Mouse (Mus musculus) megakaryocyte, embryonic 14.5 days (primary cell): ENCODE data around the gene Shisa5. TPM values are rescaled to one million over a fixed set of nuclear protein-coding genes. Genes with fewer than 3 reads are reported as not detected.
A peak's percentile ranks its signal among the peaks of the same experiment; 100 is the strongest.

Experiments
- H3K27me3 ChIP-seq: replicated peaks from 2 replicates; pipeline ENCODE3; 2012; ENCODE audit warnings: inconsistent platforms
- H3K36me3 ChIP-seq: replicated peaks from 2 replicates; pipeline ENCODE3; 2012; ENCODE audit warnings: low read length, inconsistent platforms, mixed read lengths
- H3K4me1 ChIP-seq: 2 replicates; pipeline ENCODE4 v1.6.1; 2012; ENCODE audit warnings: inconsistent platforms
- H3K4me3 ChIP-seq: replicated peaks from 2 replicates; pipeline ENCODE3; 2012; ENCODE audit warnings: moderate library complexity, mild to moderate bottlenecking, inconsistent platforms
- H3K9me3 ChIP-seq: 2 replicates; pipeline ENCODE4 v1.6.1; 2012; ENCODE audit warnings: inconsistent platforms
- FLI1 ChIP-seq: IDR thresholded peaks from 2 replicates; pipeline ENCODE4 v1.6.1; 2012; ENCODE audit warnings: low read length, inconsistent platforms, mixed read lengths
- GATA1 ChIP-seq: IDR thresholded peaks from 3 replicates; pipeline ENCODE4 v1.6.1; 2012; ENCODE audit warnings: mixed read lengths, low read length, inconsistent platforms, borderline replicate concordance
- polyA plus RNA-seq: library from polyadenylated mRNA; stranded (reverse); fragments of >175 nt; gene quantifications from 2 replicates; pipeline ENCODE4 v1.2.3, GENCODE M21; 2012; ENCODE audit warnings: low replicate concordance; ENCODE audit not compliant: insufficient read depth

Gene Shisa5
- polyA plus RNA-seq, 1 experiment: 575 TPM

DNA sequence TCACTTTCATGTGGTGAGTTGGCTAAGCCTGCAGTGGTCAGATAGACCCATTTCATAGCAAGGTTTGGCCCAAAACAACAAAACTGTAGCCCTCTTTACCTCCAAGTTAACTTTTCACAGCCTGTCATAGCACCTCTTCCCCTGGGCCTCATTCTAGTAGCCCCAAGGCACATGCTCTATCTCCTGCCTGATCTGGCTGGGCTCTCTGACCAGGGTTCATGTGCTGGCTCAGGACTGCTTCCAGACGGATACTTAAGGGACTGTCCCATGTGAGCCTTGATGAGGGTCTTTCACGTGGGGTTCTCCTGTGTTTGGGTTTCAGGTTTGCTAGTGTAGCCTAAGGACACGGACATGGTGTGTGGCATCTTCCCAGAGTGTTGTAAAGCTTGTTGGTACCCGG, 1.3 kb downstream of the Shisa5 start:
- H3K36me3 ChIP-seq: peaks cover 16% of the 10 kb centered on the region
- peaks cover 3% of the 10 kb centered on the region for H3K27me3 ChIP-seq
- peak overlapping the region; percentile 97 for H3K4me3 ChIP-seq
- peaks cover 40% of the 10 kb centered on the region for H3K4me1 ChIP-seq
- TF ChIP-seq FLI1 (no peak), GATA1 (no peak)
- no peaks in the 10 kb centered on the region for H3K9me3 ChIP-seq

DNA sequence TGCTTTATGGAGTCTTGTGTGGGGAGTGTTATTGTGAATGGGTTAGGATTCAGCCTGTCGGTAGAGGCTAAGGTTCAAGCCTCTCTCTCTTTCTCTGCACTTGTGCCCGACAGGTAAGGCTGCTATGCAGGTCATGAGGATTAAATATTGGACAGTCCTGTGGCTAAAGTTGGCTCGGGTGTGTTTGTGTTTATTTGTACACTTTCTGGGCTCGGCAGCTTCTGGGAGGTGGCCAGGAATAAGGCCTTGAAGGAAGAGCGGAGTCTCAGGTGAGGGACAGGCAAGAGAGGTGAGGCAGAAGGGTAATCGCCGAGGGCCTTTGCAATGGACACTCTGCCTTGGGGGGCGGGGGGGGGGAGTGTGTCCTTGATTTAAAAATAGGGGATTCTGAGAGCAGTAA, 1.9 kb downstream of the Shisa5 start:
- peaks cover 16% of the 10 kb centered on the region for H3K36me3 ChIP-seq

DNA sequence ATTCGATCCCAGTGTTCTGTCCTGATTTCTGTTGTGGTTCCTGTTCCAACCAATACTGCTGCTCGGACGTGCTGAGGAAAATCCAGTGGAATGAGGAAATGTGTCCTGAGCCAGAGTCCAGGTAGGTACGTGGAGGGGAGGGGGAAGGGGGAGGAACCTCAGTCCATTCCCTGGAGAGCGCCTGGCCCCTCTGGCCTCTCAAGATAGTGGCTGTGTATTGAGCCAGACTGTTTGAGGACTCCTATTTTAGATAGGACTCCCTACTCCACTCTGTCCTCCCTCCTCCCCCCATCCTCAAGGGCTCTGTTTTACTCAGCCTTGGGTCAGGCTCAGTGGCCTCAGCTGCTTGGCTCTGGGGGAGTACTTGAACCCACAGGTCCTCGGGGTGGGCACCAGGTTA, 2.5 kb downstream of the Shisa5 start:
- H3K4me1 ChIP-seq: peaks cover 40% of the 10 kb centered on the region
- H3K9me3 ChIP-seq: no peaks in the 10 kb centered on the region
- TF ChIP-seq GATA1: no peak
- no peak for TF ChIP-seq FLI1
- H3K27me3 ChIP-seq: peaks cover 3% of the 10 kb centered on the region
- peak overlapping the region; percentile 69 for H3K4me3 ChIP-seq
- peaks cover 16% of the 10 kb centered on the region for H3K36me3 ChIP-seq

More for the DNA sequence above, 1.9 kb downstream of the Shisa5 start:
- peaks cover 3% of the 10 kb centered on the region for H3K27me3 ChIP-seq
- peak overlapping the region; percentile 97 for H3K4me3 ChIP-seq
- peaks cover 40% of the 10 kb centered on the region for H3K4me1 ChIP-seq
- no peak for TF ChIP-seq GATA1
- TF ChIP-seq FLI1: no peak
- H3K9me3 ChIP-seq: no peaks in the 10 kb centered on the region

DNA sequence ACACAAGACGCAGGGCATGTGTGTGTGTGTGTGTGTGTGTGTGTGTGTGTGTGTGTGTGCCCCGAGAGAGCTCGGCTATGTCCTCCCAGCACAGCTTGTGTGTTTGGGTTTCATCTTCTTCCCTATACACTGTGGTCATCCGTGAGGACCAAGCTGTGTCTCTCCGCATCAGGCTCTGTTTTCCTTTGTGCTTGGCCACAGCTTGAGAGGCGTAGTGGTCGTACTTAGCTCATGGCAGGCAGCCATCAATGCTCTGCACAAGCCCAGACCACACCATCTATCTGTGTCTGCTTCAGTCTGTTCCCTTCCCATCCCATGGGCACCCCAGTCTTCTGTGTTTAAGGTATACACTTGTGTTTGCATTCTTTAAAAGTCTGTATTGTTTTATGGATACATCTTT, 3.0 kb downstream of the Shisa5 start:
- peak overlapping the region; percentile 47 for H3K4me3 ChIP-seq
- H3K36me3 ChIP-seq: peaks cover 17% of the 10 kb centered on the region
- TF ChIP-seq GATA1 (no peak), FLI1 (no peak)
- H3K27me3 ChIP-seq: peaks cover 3% of the 10 kb centered on the region
- no peaks in the 10 kb centered on the region for H3K9me3 ChIP-seq
- H3K4me1 ChIP-seq: peaks cover 42% of the 10 kb centered on the region

DNA sequence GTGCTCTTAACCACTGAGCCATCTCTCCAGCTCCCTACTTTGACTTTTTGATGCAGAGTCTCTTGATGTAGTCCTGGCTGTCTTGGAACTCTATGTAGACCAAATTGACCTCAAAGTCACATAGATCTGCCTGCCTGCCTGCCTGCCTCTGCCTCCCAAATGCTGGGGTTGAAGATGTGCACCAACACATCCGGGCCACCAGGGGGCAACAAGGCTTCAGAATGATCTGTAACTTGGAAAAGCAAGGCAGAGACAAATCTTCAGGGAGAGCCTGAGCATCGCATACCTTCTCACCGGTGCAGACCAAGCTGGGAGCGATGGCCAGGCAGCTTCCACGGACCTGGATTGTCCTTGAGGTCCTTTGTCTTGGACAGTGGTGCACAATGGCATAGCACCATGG, 7.9 kb downstream of the Shisa5 start:
- Histone ChIP-seq H3K4me1 (peaks cover 38% of the 10 kb centered on the region), H3K4me3 (no peak overlapping the region), H3K9me3 (no peaks in the 10 kb centered on the region), H3K27me3 (no peaks in the 10 kb centered on the region), H3K36me3 (peaks cover 38% of the 10 kb centered on the region)
- no peak for TF ChIP-seq GATA1
- TF ChIP-seq FLI1: no peak

DNA sequence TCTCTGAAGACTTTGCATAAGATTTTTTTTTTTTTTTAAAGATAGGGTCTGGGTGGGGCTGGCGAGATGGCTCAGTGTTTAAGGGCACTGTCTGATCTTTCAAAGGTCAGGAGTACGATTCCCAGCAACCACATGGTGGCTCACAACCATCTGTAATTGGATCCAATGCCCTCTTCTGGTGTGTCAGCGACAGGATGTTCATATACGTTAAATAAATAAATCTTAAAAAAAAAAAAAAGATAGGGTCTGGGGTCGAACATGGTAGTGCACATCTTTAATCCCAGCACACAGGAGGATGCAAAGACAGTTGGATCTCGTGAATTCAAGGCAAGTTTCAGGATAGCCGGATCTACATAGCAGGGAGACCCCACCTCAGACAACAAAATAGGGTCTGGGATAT, 11.0 kb downstream of the Shisa5 start:
- no peak for TF ChIP-seq FLI1
- TF ChIP-seq GATA1: no peak
- peaks cover 52% of the 10 kb centered on the region for H3K36me3 ChIP-seq
- H3K4me3 ChIP-seq: peak overlapping the region; percentile 87
- no peaks in the 10 kb centered on the region for H3K9me3 ChIP-seq
- H3K27me3 ChIP-seq: no peaks in the 10 kb centered on the region
- peaks cover 65% of the 10 kb centered on the region for H3K4me1 ChIP-seq

DNA sequence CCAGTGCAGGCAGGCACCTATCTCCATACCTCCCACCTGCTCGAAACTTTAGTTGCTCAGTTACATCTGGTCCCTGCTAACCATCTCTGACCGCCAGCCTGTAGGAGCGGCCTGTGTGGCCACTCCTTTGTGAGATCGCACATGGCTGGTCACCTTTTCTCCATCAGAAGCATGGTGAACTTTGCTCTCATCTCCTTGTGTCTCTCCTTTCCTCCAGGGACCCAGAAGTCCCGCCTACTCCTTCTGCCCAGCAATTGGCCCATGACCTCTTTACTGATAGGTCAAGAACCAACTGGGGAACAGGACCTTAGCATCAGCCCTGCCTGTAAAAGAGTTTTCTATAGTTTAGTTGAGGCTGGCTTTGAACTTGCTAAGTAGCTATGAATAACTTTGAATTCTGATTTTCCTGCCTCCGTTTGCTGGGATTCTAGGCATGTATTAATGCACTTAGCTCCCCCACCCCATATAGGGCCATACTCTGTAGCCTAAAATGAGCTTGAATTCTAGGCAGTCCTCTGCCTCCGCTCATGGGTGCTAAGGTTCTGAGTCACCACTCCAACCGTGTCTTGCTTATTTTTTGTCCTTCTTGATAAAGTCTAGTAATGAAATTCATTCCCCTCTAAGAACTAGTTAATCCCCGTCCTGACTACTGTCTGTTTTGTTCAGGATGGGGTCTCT, 11.8 kb downstream of the Shisa5 start:
- peaks cover 73% of the 10 kb centered on the region for H3K4me1 ChIP-seq
- TF ChIP-seq FLI1 (no peak), GATA1 (no peak)
- peak overlapping the region; percentile 87 for H3K4me3 ChIP-seq
- H3K9me3 ChIP-seq: no peaks in the 10 kb centered on the region
- H3K36me3 ChIP-seq: peaks cover 50% of the 10 kb centered on the region
- no peaks in the 10 kb centered on the region for H3K27me3 ChIP-seq

DNA sequence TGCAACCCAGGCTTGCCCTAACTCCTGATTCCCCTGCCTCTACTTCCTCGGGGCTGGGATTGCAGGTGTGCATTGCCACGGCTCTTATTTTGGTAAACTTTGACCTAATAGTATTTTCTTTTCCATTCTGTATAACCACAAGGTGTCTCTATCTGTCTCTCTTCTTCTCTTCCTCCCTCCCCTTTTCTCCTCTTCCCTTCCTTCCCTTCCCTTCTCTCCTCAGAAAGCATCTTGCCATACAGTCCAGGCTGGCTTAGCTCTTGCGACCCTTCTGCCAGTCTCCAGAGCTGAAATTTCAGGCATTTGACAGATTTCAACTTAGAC, 12.3 kb downstream of the Shisa5 start:
- Histone ChIP-seq H3K4me1 (peaks cover 78% of the 10 kb centered on the region), H3K27me3 (no peaks in the 10 kb centered on the region), H3K36me3 (peaks cover 54% of the 10 kb centered on the region), H3K9me3 (no peaks in the 10 kb centered on the region), H3K4me3 (no peak overlapping the region)
- TF ChIP-seq GATA1: no peak
- no peak for TF ChIP-seq FLI1

DNA sequence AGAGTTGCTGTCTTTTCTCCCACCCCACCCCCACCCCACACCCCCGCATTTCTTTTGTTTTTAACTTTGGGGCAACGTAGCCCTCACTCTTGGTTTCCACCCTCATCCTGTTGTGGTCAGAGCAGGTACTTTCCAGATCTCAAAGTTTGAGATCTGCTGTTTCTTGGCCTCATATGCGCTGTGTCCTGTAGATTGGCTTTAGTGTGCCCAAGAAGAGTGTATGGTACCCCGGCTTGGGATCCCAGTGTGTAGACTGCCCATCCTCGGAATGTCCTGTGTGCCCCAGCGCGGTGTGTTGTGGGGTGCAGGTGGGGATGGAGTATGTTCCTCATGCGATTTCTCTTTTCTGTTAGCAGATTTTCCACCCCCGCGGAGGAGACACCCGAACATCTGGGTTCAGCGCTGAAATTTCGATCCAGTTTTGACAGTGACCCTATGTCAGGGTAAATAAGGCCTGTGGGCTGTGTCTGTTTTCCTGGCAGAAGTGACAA, 12.7 kb downstream of the Shisa5 start:
- H3K27me3 ChIP-seq: no peaks in the 10 kb centered on the region
- H3K9me3 ChIP-seq: no peaks in the 10 kb centered on the region
- H3K4me3 ChIP-seq: peak overlapping the region; percentile 70
- peaks cover 58% of the 10 kb centered on the region for H3K36me3 ChIP-seq
- no peak for TF ChIP-seq FLI1
- TF ChIP-seq GATA1: no peak
- H3K4me1 ChIP-seq: peaks cover 82% of the 10 kb centered on the region

DNA sequence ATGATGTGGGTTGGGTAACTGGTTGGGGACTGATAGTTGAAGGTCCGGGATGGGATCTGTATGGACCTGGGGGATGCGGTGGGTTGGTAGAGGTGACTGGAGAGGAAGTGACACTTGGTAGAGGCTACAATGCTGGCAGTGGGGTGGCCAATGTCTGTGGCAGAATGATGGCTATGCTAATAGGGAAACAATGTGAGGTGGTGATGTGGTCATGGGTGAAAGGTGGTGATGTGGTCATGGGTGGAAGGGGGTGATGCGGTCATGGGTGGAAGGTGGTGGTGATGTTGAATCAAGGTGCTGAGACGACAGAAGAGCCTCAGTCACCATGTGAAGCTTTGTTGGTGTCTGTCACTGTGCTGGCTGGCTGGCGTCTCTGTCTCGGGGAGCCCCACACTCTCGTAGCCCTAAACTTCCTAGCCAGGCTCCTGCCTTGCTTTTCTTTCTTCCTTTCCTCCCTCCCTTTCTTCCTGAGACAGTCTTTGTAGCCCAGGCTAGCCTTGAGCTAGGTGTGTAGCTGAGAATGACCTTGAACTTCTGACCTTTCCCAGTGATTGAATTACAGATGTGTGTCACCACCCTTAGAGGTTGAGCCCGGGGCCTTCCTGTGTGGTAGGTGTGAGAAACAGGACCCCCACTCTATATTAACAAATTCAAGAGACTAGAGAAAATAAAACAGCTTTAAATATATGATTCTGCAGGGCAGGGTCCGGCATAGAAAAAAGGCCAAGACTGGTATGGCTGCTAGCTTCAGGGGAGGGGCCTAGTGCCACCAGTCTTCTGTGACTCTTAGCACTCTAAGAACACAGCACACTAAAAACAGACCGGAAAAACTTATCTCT, 13.5 kb downstream of the Shisa5 start:
- H3K27me3 ChIP-seq: no peaks in the 10 kb centered on the region
- peak overlapping the region; percentile 47 for H3K4me3 ChIP-seq
- H3K36me3 ChIP-seq: peaks cover 63% of the 10 kb centered on the region
- H3K4me1 ChIP-seq: peaks cover 85% of the 10 kb centered on the region
- TF ChIP-seq FLI1 (no peak), GATA1 (no peak)
- no peaks in the 10 kb centered on the region for H3K9me3 ChIP-seq
